Mouse (Mus musculus): Measurements from ENCODE around the gene Slc24a4. TPM values are rescaled to one million over a fixed set of nuclear protein-coding genes. Genes with fewer than 3 reads are reported as not detected.

Gene Slc24a4
- polyA plus RNA-seq, 1 experiment from 2014 or later: 0.35 TPM

- Histone ChIP-seq H3K9me3 (ENCODE audit: low read length) (no peaks in the 10 kb centered on the region), H3K27me3 (ENCODE audit: insufficient read depth, low read length) (no peaks in the 10 kb centered on the region), H3K4me2 (replicated peaks; ENCODE audit: low read depth, low read length) (no peak overlapping the region), H3K4me1 (ENCODE audit: insufficient read depth, low read length) (no peaks in the 10 kb centered on the region), H3K36me3 (ENCODE audit: insufficient read depth, low read length) (no peaks in the 10 kb centered on the region), H3K27ac (ENCODE audit: low read length) (no peak overlapping the region), H3K4me3 (ENCODE audit: low read length) (no peak overlapping the region), H3K9ac (replicated peaks; ENCODE audit: low read length) (no peak overlapping the region)
- no peak for ATAC-seq (ENCODE audit: low FRiP score, low TSS enrichment)
- 68% methylated on average over 3 of the region's 3 CpGs for WGBS
These were observed 12.0 kb upstream of the Slc24a4 start for GRCm38 (mm10) chr12:102116580-102116979.

GRCm38 (mm10) chr12:102118014-102118413, 10.5 kb upstream of the Slc24a4 start:
- Histone ChIP-seq H3K27ac (ENCODE audit: low read length) (no peak overlapping the region), H3K4me3 (ENCODE audit: low read length) (no peak overlapping the region), H3K27me3 (ENCODE audit: insufficient read depth, low read length) (no peaks in the 10 kb centered on the region), H3K36me3 (ENCODE audit: insufficient read depth, low read length) (no peaks in the 10 kb centered on the region), H3K9ac (replicated peaks; ENCODE audit: low read length) (no peak overlapping the region), H3K9me3 (ENCODE audit: low read length) (no peaks in the 10 kb centered on the region), H3K4me1 (ENCODE audit: insufficient read depth, low read length) (no peaks in the 10 kb centered on the region), H3K4me2 (replicated peaks; ENCODE audit: low read depth, low read length) (no peak overlapping the region)
- 92% methylated on average over 7 of the region's 7 CpGs for WGBS
- ATAC-seq (ENCODE audit: low FRiP score, low TSS enrichment): no peak

- Histone ChIP-seq H3K4me2 (replicated peaks; ENCODE audit: low read depth, low read length) (peak overlapping the region; percentile 97), H3K9me3 (ENCODE audit: low read length) (no peaks in the 10 kb centered on the region), H3K4me3 (ENCODE audit: low read length) (peak overlapping the region; percentile 60), H3K9ac (replicated peaks; ENCODE audit: low read length) (no peak overlapping the region), H3K4me1 (ENCODE audit: insufficient read depth, low read length) (peaks cover 21% of the 10 kb centered on the region), H3K27ac (ENCODE audit: low read length) (no peak overlapping the region), H3K36me3 (ENCODE audit: insufficient read depth, low read length) (no peaks in the 10 kb centered on the region), H3K27me3 (ENCODE audit: insufficient read depth, low read length) (peaks cover 62% of the 10 kb centered on the region)
- 9% methylated on average over 7 of the region's 7 CpGs for whole genome bisulfite sequencing
- no peak for ATAC-seq (ENCODE audit: low FRiP score, low TSS enrichment)
These were observed 932 bp upstream of the Slc24a4 start for GRCm38 (mm10) chr12:102127601-102128000.

- H3K4me3 ChIP-seq (ENCODE audit: low read length): peak overlapping the region; percentile 60
- H3K4me2 ChIP-seq (replicated peaks; ENCODE audit: low read depth, low read length): peak overlapping the region; percentile 97
- ATAC-seq (ENCODE audit: low FRiP score, low TSS enrichment): peak; percentile 85
- H3K9ac ChIP-seq (replicated peaks; ENCODE audit: low read length): peak overlapping the region; percentile 54
- no peaks in the 10 kb centered on the region for H3K9me3 ChIP-seq (ENCODE audit: low read length)
- under 1% methylated on average over 73 of the region's 73 CpGs for WGBS
- H3K36me3 ChIP-seq (ENCODE audit: insufficient read depth, low read length): no peaks in the 10 kb centered on the region
- no peak overlapping the region for H3K27ac ChIP-seq (ENCODE audit: low read length)
- peaks cover 62% of the 10 kb centered on the region for H3K27me3 ChIP-seq (ENCODE audit: insufficient read depth, low read length)
- H3K4me1 ChIP-seq (ENCODE audit: insufficient read depth, low read length): peaks cover 21% of the 10 kb centered on the region
These were observed 416 bp downstream of the Slc24a4 start for GRCm38 (mm10) chr12:102128791-102129507.

GRCm38 (mm10) chr12:102129508-102130030, 1.0 kb downstream of the Slc24a4 start:
- Histone ChIP-seq H3K4me1 (ENCODE audit: insufficient read depth, low read length) (peaks cover 21% of the 10 kb centered on the region), H3K9me3 (ENCODE audit: low read length) (no peaks in the 10 kb centered on the region), H3K9ac (replicated peaks; ENCODE audit: low read length) (peak overlapping the region; percentile 54; the same call in 1 of the 2 replicates), H3K27me3 (ENCODE audit: insufficient read depth, low read length) (peaks cover 62% of the 10 kb centered on the region), H3K4me3 (ENCODE audit: low read length) (peak overlapping the region; percentile 60), H3K27ac (ENCODE audit: low read length) (no peak overlapping the region), H3K36me3 (ENCODE audit: insufficient read depth, low read length) (no peaks in the 10 kb centered on the region), H3K4me2 (replicated peaks; ENCODE audit: low read depth, low read length) (peak overlapping the region; percentile 97)
- 3% methylated on average over 14 of the region's 14 CpGs for WGBS
- no peak; the same call in 1 of the 2 replicates for ATAC-seq (ENCODE audit: low FRiP score, low TSS enrichment)

GRCm38 (mm10) chr12:102139710-102140109, 11.2 kb downstream of the Slc24a4 start:
- Histone ChIP-seq H3K9me3 (ENCODE audit: low read length) (no peaks in the 10 kb centered on the region), H3K9ac (replicated peaks; ENCODE audit: low read length) (no peak overlapping the region), H3K4me1 (ENCODE audit: insufficient read depth, low read length) (no peaks in the 10 kb centered on the region), H3K27ac (ENCODE audit: low read length) (no peak overlapping the region), H3K4me2 (replicated peaks; ENCODE audit: low read depth, low read length) (no peak overlapping the region), H3K27me3 (ENCODE audit: insufficient read depth, low read length) (no peaks in the 10 kb centered on the region), H3K4me3 (ENCODE audit: low read length) (no peak overlapping the region), H3K36me3 (ENCODE audit: insufficient read depth, low read length) (no peaks in the 10 kb centered on the region)
- WGBS: 87% methylated on average over 10 of the region's 10 CpGs
- no peak for ATAC-seq (ENCODE audit: low FRiP score, low TSS enrichment)

- Histone ChIP-seq H3K4me2 (replicated peaks; ENCODE audit: low read depth, low read length) (no peak overlapping the region), H3K9me3 (ENCODE audit: low read length) (no peaks in the 10 kb centered on the region), H3K4me1 (ENCODE audit: insufficient read depth, low read length) (no peaks in the 10 kb centered on the region), H3K27me3 (ENCODE audit: insufficient read depth, low read length) (no peaks in the 10 kb centered on the region), H3K9ac (replicated peaks; ENCODE audit: low read length) (no peak overlapping the region), H3K36me3 (ENCODE audit: insufficient read depth, low read length) (no peaks in the 10 kb centered on the region), H3K4me3 (ENCODE audit: low read length) (no peak overlapping the region), H3K27ac (ENCODE audit: low read length) (no peak overlapping the region)
- 58% methylated on average over 5 of the region's 5 CpGs for WGBS
- ATAC-seq (ENCODE audit: low FRiP score, low TSS enrichment): no peak
These were observed 12.8 kb downstream of the Slc24a4 start for GRCm38 (mm10) chr12:102141330-102141729.

GRCm38 (mm10) chr12:102147678-102148077, 19.1 kb downstream of the Slc24a4 start:
- Histone ChIP-seq H3K36me3 (ENCODE audit: insufficient read depth, low read length) (no peaks in the 10 kb centered on the region), H3K4me1 (ENCODE audit: insufficient read depth, low read length) (no peaks in the 10 kb centered on the region), H3K27ac (ENCODE audit: low read length) (no peak overlapping the region), H3K9ac (replicated peaks; ENCODE audit: low read length) (no peak overlapping the region), H3K9me3 (ENCODE audit: low read length) (no peaks in the 10 kb centered on the region), H3K27me3 (ENCODE audit: insufficient read depth, low read length) (no peaks in the 10 kb centered on the region), H3K4me3 (ENCODE audit: low read length) (no peak overlapping the region), H3K4me2 (replicated peaks; ENCODE audit: low read depth, low read length) (no peak overlapping the region)
- no peak for ATAC-seq (ENCODE audit: low FRiP score, low TSS enrichment)
- WGBS: 49% methylated on average over 4 of the region's 4 CpGs

- 93% methylated on average over 2 of the region's 2 CpGs for WGBS
These were observed 20.2 kb downstream of the Slc24a4 start for GRCm38 (mm10) chr12:102148746-102149145.

GRCm38 (mm10) chr12:102151185-102151584, 22.7 kb downstream of the Slc24a4 start:
- WGBS: 85% methylated on average over 7 of the region's 7 CpGs
- Histone ChIP-seq H3K4me1 (ENCODE audit: insufficient read depth, low read length) (no peaks in the 10 kb centered on the region), H3K9me3 (ENCODE audit: low read length) (no peaks in the 10 kb centered on the region), H3K27ac (ENCODE audit: low read length) (no peak overlapping the region), H3K9ac (replicated peaks; ENCODE audit: low read length) (no peak overlapping the region), H3K4me2 (replicated peaks; ENCODE audit: low read depth, low read length) (no peak overlapping the region), H3K4me3 (ENCODE audit: low read length) (no peak overlapping the region), H3K36me3 (ENCODE audit: insufficient read depth, low read length) (no peaks in the 10 kb centered on the region), H3K27me3 (ENCODE audit: insufficient read depth, low read length) (no peaks in the 10 kb centered on the region)
- ATAC-seq (ENCODE audit: low FRiP score, low TSS enrichment): no peak

More at GRCm38 (mm10) chr12:102148746-102149145, 20.2 kb downstream of the Slc24a4 start:
- no peak for ATAC-seq (ENCODE audit: low FRiP score, low TSS enrichment)
- no peak overlapping the region for H3K9ac ChIP-seq (replicated peaks; ENCODE audit: low read length)
- H3K36me3 ChIP-seq (ENCODE audit: insufficient read depth, low read length): no peaks in the 10 kb centered on the region
- no peak overlapping the region for H3K4me2 ChIP-seq (replicated peaks; ENCODE audit: low read depth, low read length)
- no peak overlapping the region for H3K4me3 ChIP-seq (ENCODE audit: low read length)
- no peaks in the 10 kb centered on the region for H3K4me1 ChIP-seq (ENCODE audit: insufficient read depth, low read length)
- H3K27me3 ChIP-seq (ENCODE audit: insufficient read depth, low read length): no peaks in the 10 kb centered on the region
- H3K27ac ChIP-seq (ENCODE audit: low read length): no peak overlapping the region
- no peaks in the 10 kb centered on the region for H3K9me3 ChIP-seq (ENCODE audit: low read length)
